Mouse (Mus musculus): ENCODE measurements around the gene Nynrin.

GRCm38 (mm10) chr14:55838312-55838711, 15.5 kb upstream of the Nynrin start:
- TF ChIP-seq CTCF (IDR thresholded peaks at IDR 0.05; ENCODE audit: low read depth, low read length) (no peak), TAL1 (conservative IDR thresholded peaks at IDR 0.05; ENCODE audit: low read depth, low read length) (no peak), GATA1 (IDR thresholded peaks at IDR 0.05; ENCODE audit: borderline replicate concordance, low read length) (no peak), POLR2AphosphoS5 (IDR thresholded peaks at IDR 0.05; ENCODE audit: insufficient replicate concordance, low read depth, low read length) (no peak)
